ENCODE assay signal across 24 mouse cellular contexts in genomic region chr1:192657417-192657816, GRCm38 (mm10).
"Had no signal": no experiment of that assay in that cellular context is flagged by ENCODE, and none has a peak within 500 bp of the region (broad histone marks: within the 10 kb centered on the region; RNA-seq: fewer than 3 reads in every experiment).

No protein-coding gene starts in this region.

- DNase-seq: gastrocnemius, adult 2 months; gastrocnemius, postnatal 10 days; gastrocnemius, postnatal 25 days; heart, adult 2 months; heart, postnatal 10 days; heart, postnatal 4 days; kidney, adult 18-20 months; kidney, adult 8-10 months; kidney, postnatal 10 days; kidney, postnatal 25 days; kidney, postnatal 4 days; liver had no signal

- H3K4me1 ChIP-seq: hindbrain, embryonic 10.5 days; hindbrain, embryonic 12.5 days; intestine, embryonic 15.5 days; limb, embryonic 10.5 days; limb, embryonic 12.5 days had no signal

- H3K9me3 ChIP-seq: hindbrain, embryonic 10.5 days; hindbrain, embryonic 12.5 days; intestine, embryonic 15.5 days; limb, embryonic 10.5 days had no signal

- H3K4me2 ChIP-seq: heart, embryonic 11.5 days; hindbrain, embryonic 12.5 days; hindbrain, embryonic 14.5 days; intestine, embryonic 15.5 days; limb, embryonic 12.5 days had no signal

- H3K9ac ChIP-seq: hindbrain, embryonic 12.5 days; hindbrain, embryonic 14.5 days; intestine, embryonic 15.5 days; limb, embryonic 12.5 days had no signal

- H3K4me3 ChIP-seq: gastrocnemius, adult 2 months; heart, adult 2 months; hindbrain, embryonic 10.5 days; hindbrain, embryonic 12.5 days; intestine, embryonic 15.5 days; layer of hippocampus, adult 2 months; left cerebral cortex, adult 2 months; limb, embryonic 10.5 days; limb, embryonic 12.5 days had no signal

- ATAC-seq: hindbrain, embryonic 16.5 days; inflammation-experienced regulatory T-cells, adult 6 months; intestine, embryonic 15.5 days; intestine, postnatal 0 days had no signal

- H3K36me3 ChIP-seq: hindbrain, embryonic 12.5 days; intestine, embryonic 15.5 days had no signal

- H3K27me3 ChIP-seq: hindbrain, embryonic 12.5 days; intestine, embryonic 15.5 days; limb, embryonic 12.5 days had no signal

- H3K27ac ChIP-seq: gastrocnemius, adult 2 months; heart, adult 2 months; hindbrain, embryonic 10.5 days; hindbrain, embryonic 12.5 days; hindbrain, embryonic 14.5 days; intestine, embryonic 15.5 days; layer of hippocampus, adult 2 months; left cerebral cortex, adult 2 months; limb, embryonic 10.5 days; limb, embryonic 12.5 days had no signal
